Mouse (Mus musculus): Measurements from ENCODE around the gene Dnah12.
"Not testable (repeated sequence)": the region's sequence is repeated elsewhere in the genome, so short reads cannot be mapped to it uniquely, and the experiment has no call there.

Dnah12 gene

GRCm38 (mm10) chr14:26881700-26882099 lies 188.6 kb downstream of the Dnah12 start:
- no peak for DNase-seq (ENCODE audit: low spot score)

GRCm38 (mm10) chr14:26887244-26887643 lies 194.2 kb downstream of the Dnah12 start:
- no peak for DNase-seq (ENCODE audit: low spot score)

- no peak for DNase-seq (ENCODE audit: low spot score)
Measured at GRCm38 (mm10) chr14:26890777-26891176, 197.7 kb downstream of the Dnah12 start.

GRCm38 (mm10) chr14:26894392-26894791 lies 201.3 kb downstream of the Dnah12 start, which contains the start of gene Asb14:
TSS of gene Asb14 (plus strand) at chr14:26894557.
- DNase-seq (ENCODE audit: low spot score) = no peak

- DNase-seq (ENCODE audit: low spot score) = no peak
Measured at GRCm38 (mm10) chr14:26899490-26899889, 206.4 kb downstream of the Dnah12 start.

GRCm38 (mm10) chr14:26900893-26901292 lies 207.8 kb downstream of the Dnah12 start:
- no peak for DNase-seq (ENCODE audit: low spot score)

GRCm38 (mm10) chr14:26907401-26907800 lies 214.3 kb downstream of the Dnah12 start:
- no peak for DNase-seq (ENCODE audit: low spot score)

- DNase-seq (ENCODE audit: low spot score) = not testable (repeated sequence)
Measured at GRCm38 (mm10) chr14:26910461-26910860, 217.4 kb downstream of the Dnah12 start.

- no peak for DNase-seq (ENCODE audit: low spot score)
Measured at GRCm38 (mm10) chr14:26911201-26911600, 218.1 kb downstream of the Dnah12 start.

GRCm38 (mm10) chr14:26911826-26912225 lies 218.8 kb downstream of the Dnah12 start:
- DNase-seq (ENCODE audit: low spot score) = no peak

GRCm38 (mm10) chr14:26913681-26914268 lies 220.7 kb downstream of the Dnah12 start:
- DNase-seq (ENCODE audit: low spot score) = no peak

GRCm38 (mm10) chr14:26919310-26919709 lies 226.2 kb downstream of the Dnah12 start:
- no peak for DNase-seq (ENCODE audit: low spot score)

- DNase-seq (ENCODE audit: low spot score) = no peak
Measured at GRCm38 (mm10) chr14:26923702-26924421, 230.8 kb downstream of the Dnah12 start.

GRCm38 (mm10) chr14:26934891-26935290 lies 241.8 kb downstream of the Dnah12 start:
- no peak for DNase-seq (ENCODE audit: low spot score)

GRCm38 (mm10) chr14:26935558-26935957 lies 242.5 kb downstream of the Dnah12 start:
- DNase-seq (ENCODE audit: low spot score) = no peak
